Mouse (Mus musculus) heart, embryonic 16.5 days (tissue): ENCODE measurements around the gene Kantr. TPM values are rescaled to one million over a fixed set of nuclear protein-coding genes. Genes with fewer than 3 reads are reported as not detected.
"Not testable (repeated sequence)": the region's sequence is repeated elsewhere in the genome, so short reads cannot be mapped to it uniquely, and the experiment has no call there.

ENCODE experiments used
- ATAC-seq: fragments of 200-750 bp; cut with Nextera tagmentation; replicated peaks from 2 replicates; pipeline ENCODE4 v1.8.0; 2017; ENCODE audit warnings: moderate number of reproducible peaks; ENCODE audit not compliant: insufficient read depth, low FRiP score; ENCODE audit errors: extremely low read depth
- H3K27ac ChIP-seq: fragments of 300-500 bp; sonication (generic); 2 replicates; pipeline ENCODE4 v1.5.1; 2014; ENCODE audit warnings: mild to moderate bottlenecking, low read length, control low read depth, moderate library complexity
- H3K27me3 ChIP-seq: fragments of 300-500 bp; sonication (generic); 2 replicates; pipeline ENCODE4 v1.6.1; 2014; ENCODE audit warnings: low read length, mixed read lengths; ENCODE audit not compliant: control insufficient read depth, insufficient read depth
- H3K36me3 ChIP-seq: fragments of 300-500 bp; sonication (generic); 2 replicates; pipeline ENCODE4 v1.6.1; 2014; ENCODE audit not compliant: control insufficient read depth, insufficient read depth
- H3K4me1 ChIP-seq: fragments of 300-500 bp; sonication (generic); 2 replicates; pipeline ENCODE4 v1.6.1; 2014; ENCODE audit warnings: low read length, mixed read lengths; ENCODE audit not compliant: control insufficient read depth, insufficient read depth
- H3K4me2 ChIP-seq: fragments of 300-500 bp; sonication (generic); 2 replicates; pipeline ENCODE4 v1.6.1; 2014; ENCODE audit warnings: low read depth, mild to moderate bottlenecking, control low read depth, low read length
- H3K4me3 ChIP-seq: fragments of 300-500 bp; sonication (generic); 2 replicates; pipeline ENCODE4 v1.5.1; 2014; ENCODE audit warnings: mild to moderate bottlenecking, control low read depth, low read length
- H3K9ac ChIP-seq: fragments of 300-500 bp; sonication (generic); 2 replicates; pipeline ENCODE4 v1.6.1; 2014; ENCODE audit warnings: low read length, control low read depth
- H3K9me3 ChIP-seq: fragments of 300-500 bp; sonication (generic); replicated peaks from 2 replicates; pipeline ENCODE4 v1.6.1; 2016; ENCODE audit warnings: low read length; ENCODE audit not compliant: control insufficient read depth
- WGBS: fragments of 180-500 bp; shearing (Covaris S2); extraction: QIAGEN DNeasy Blood & Tissue Kit; methylation state at CpG from one replicate; pipeline ENCODE4 v1.1.7; 2014; 5-methylcytosine and 5-hydroxymethylcytosine counted together
- polyA plus RNA-seq: library from polyadenylated mRNA; unstranded; fragments of >200 nt; fragmentation: Nextera tagmentation; extraction: Ambion mirVana; gene quantifications from 2 replicates; pipeline ENCODE4 v1.2.1, GENCODE M21; 2015

The Kantr gene
- polyA plus RNA-seq, 1 experiment from 2014 or later, result 7.5 TPM

DNA sequence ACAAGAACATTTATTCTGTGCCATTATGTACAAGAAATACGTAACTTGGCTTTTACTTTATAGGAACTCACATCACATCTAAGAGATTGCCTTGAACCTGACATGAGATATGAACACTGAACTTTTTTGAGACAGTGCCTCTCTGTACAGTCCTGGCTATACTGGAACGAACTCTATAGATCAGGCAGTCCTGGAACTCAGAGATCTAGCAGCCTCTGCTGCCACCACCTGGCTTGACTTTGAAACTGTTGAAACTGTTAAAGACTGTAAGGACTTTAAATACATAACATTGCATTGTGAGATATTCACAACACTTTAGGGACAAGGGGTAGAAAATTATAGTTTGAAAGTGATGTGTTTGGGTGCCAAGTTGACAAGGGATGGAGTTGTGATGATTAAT lies 19.4 kb downstream of the Kantr start:
- Histone ChIP-seq H3K4me2 (no peak overlapping the region), H3K27me3 (peaks cover 10% of the 10 kb centered on the region; the same call in 1 of the 2 replicates), H3K36me3 (no peaks in the 10 kb centered on the region), H3K4me3 (no peak overlapping the region), H3K9me3 (no peaks in the 10 kb centered on the region), H3K9ac (no peak overlapping the region), H3K4me1 (no peaks in the 10 kb centered on the region), H3K27ac (no peak overlapping the region)
- ATAC-seq, result no peak
- WGBS, result 38% methylated on average over 2 of the region's 2 CpGs

DNA sequence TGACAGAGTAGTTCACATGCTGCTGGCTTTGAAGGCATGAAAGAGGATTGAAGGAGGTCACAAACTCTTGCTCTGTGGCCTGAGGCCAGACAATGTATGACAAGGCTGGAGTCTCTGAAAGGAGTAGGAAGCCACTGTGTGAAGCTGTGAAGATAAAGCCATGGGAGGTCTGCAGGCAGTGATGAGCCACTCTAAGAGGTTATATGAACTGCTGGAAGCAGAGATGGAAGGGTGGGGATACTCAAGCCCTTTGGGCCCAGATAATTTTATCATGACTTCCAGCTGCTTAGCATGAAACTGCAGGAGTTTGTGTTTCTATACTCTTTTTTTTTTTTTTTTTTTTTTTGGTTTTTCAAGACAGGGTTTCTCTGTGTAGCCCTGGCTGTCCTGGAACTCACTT lies 19.9 kb downstream of the Kantr start:
- Histone ChIP-seq H3K27me3 (peaks cover 10% of the 10 kb centered on the region; the same call in 1 of the 2 replicates), H3K36me3 (no peaks in the 10 kb centered on the region), H3K9me3 (no peaks in the 10 kb centered on the region), H3K27ac (no peak overlapping the region), H3K4me1 (no peaks in the 10 kb centered on the region), H3K9ac (no peak overlapping the region), H3K4me2 (no peak overlapping the region), H3K4me3 (no peak overlapping the region)
- ATAC-seq, result no peak

GRCm38 (mm10) chrX:152306224-152306623 lies 21.1 kb downstream of the Kantr start:
- Histone ChIP-seq H3K27ac (no peak overlapping the region), H3K4me2 (no peak overlapping the region), H3K27me3 (peaks cover 10% of the 10 kb centered on the region; the same call in 1 of the 2 replicates), H3K9ac (no peak overlapping the region), H3K4me1 (no peaks in the 10 kb centered on the region), H3K36me3 (no peaks in the 10 kb centered on the region), H3K9me3 (no peaks in the 10 kb centered on the region), H3K4me3 (no peak overlapping the region)
- 80% methylated on average over 2 of the region's 2 CpGs for WGBS
- ATAC-seq, result no peak

GRCm38 (mm10) chrX:152287026-152287425 lies 40.3 kb downstream of the Kantr start:
- WGBS, result 59% methylated on average over 1 of the region's 1 CpGs
- not testable (repeated sequence) for H3K9ac ChIP-seq, H3K4me1 ChIP-seq, H3K27me3 ChIP-seq, H3K9me3 ChIP-seq, H3K36me3 ChIP-seq, H3K4me3 ChIP-seq, H3K27ac ChIP-seq, H3K4me2 ChIP-seq, ATAC-seq

DNA sequence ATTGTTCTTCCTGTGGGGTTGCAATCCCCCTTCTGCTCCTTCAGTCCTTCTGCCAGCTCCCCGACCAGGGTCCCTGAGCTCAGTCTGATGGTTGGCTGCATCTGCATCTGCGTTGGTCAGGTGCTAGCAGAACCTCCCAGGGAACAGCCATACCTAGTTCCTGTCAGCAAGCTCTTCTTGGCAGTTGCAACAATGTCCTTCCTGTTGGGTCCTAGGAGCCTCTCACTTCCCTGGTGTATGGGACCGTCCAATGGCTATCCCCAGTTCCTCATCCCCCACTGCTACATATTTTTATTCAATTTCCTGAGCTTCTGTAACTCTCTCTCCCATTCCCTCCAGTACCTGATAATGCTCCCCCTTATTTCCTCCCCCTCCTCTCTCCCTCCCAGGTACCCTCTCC lies 42.5 kb downstream of the Kantr start:
- Histone ChIP-seq H3K9me3 (no peaks in the 10 kb centered on the region), H3K4me1 (no peaks in the 10 kb centered on the region), H3K4me3 (no peak overlapping the region), H3K27ac (no peak overlapping the region), H3K4me2 (no peak overlapping the region), H3K27me3 (no peaks in the 10 kb centered on the region), H3K36me3 (no peaks in the 10 kb centered on the region), H3K9ac (no peak overlapping the region)
- 62% methylated on average over 3 of the region's 3 CpGs for WGBS
- ATAC-seq, result no peak

DNA sequence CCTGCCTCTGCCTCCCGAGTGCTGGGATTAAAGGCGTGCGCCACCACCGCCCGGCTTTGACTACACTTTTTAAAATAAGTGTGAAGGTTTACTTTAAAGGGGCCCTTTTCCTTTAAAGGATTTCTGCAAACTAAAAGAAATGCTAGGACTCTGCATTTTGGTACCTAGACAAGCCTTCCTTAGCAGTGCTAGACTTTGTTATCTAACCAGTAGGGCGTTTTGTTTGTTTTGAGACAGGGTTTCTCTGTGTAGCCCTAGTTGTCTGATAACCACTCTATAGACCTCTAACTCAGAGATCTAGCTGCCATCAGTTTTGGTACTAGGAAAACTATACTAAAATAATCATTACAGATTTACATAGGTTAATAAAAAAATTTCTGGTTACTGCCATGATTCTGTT lies 47.9 kb downstream of the Kantr start:
- no peak overlapping the region for H3K4me3 ChIP-seq
- WGBS, result 90% methylated on average over 6 of the region's 6 CpGs
- ATAC-seq, result no peak

GRCm38 (mm10) chrX:152271189-152271588 lies 56.1 kb downstream of the Kantr start:
- Histone ChIP-seq H3K4me1 (no peaks in the 10 kb centered on the region), H3K27ac (no peak overlapping the region), H3K4me2 (no peak overlapping the region), H3K4me3 (no peak overlapping the region), H3K9ac (no peak overlapping the region), H3K9me3 (no peaks in the 10 kb centered on the region), H3K36me3 (peaks cover 79% of the 10 kb centered on the region), H3K27me3 (no peaks in the 10 kb centered on the region)
- 89% methylated on average over 11 of the region's 11 CpGs for WGBS
- ATAC-seq, result no peak

More for the DNA sequence above, 47.9 kb downstream of the Kantr start:
- H3K4me1 ChIP-seq, result no peaks in the 10 kb centered on the region
- H3K4me2 ChIP-seq, result no peak overlapping the region
- H3K9me3 ChIP-seq, result no peaks in the 10 kb centered on the region
- H3K27me3 ChIP-seq, result no peaks in the 10 kb centered on the region
- peaks cover 11% of the 10 kb centered on the region for H3K36me3 ChIP-seq
- no peak overlapping the region for H3K9ac ChIP-seq
- H3K27ac ChIP-seq, result no peak overlapping the region

Other genes with a start within 250 kb of the Kantr start
- gene Iqsec2, start 183.2 kb downstream of the Kantr start, polyA plus RNA-seq, result 41.7 and 49.4 TPM in 2 replicates
- 32.4 and 33.9 TPM in 2 replicates for gene Kdm5c, start 94.5 kb downstream of the Kantr start, polyA plus RNA-seq
- gene Tspyl2, start 14.9 kb upstream of the Kantr start, polyA plus RNA-seq, result 17.7 and 17.8 TPM in 2 replicates
- 1.5 and 2.3 TPM in 2 replicates for gene Gpr173, start 41.2 kb upstream of the Kantr start, polyA plus RNA-seq
- not detected in 2 replicates for gene Cldn34a, start 235.8 kb upstream of the Kantr start, polyA plus RNA-seq